Mouse (Mus musculus) G1E (cell line): ENCODE results near the gene Usp6nl.

ENCODE experiments used
- CTCF ChIP-seq: IDR thresholded peaks from 2 replicates; pipeline ENCODE4 v1.5.1; 2012; ENCODE audit warnings: low read depth, low read length, inconsistent platforms, mixed read lengths
- TAL1 ChIP-seq: conservative IDR thresholded peaks from 2 replicates; pipeline ENCODE4 v1.6.1; 2012; ENCODE audit warnings: low read depth, low read length, inconsistent platforms, mixed read lengths

GRCm38 (mm10) chr2:6462306-6462705 is 139.8 kb downstream of the Usp6nl start:
- TF ChIP-seq CTCF (no peak), TAL1 (no peak)
